Mouse (Mus musculus) CD4-positive, CD25-positive, alpha-beta regulatory T cell, adult 2 months (primary cell): ENCODE results near the gene Samm50.

Experiments
- DNase-seq: peaks from one replicate; pipeline ENCODE4 v3.0.0-alpha.2; 2012; ENCODE audit warnings: low read depth, low spot score

The Samm50 gene

DNA sequence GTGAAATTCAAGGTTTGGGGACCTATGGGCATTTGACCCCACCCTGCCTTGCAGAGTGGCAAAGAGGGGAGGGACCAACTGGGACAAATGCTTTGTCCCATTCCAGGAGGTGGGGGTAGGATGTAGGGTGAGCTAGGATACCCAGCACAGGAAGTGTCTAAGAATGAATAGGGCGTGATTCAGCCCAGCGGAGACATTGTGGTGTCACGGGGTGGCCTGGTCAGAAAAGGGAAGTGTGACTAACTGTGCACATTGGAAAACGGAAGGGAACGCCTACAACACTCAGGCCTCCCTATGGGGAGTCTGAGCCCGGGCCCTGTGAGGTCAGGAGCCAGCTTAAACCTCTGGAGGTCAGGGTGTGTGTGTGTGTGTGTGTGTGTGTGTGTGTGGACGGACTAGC lies 43.6 kb downstream of the Samm50 start:
- DNase-seq, result no peak

DNA sequence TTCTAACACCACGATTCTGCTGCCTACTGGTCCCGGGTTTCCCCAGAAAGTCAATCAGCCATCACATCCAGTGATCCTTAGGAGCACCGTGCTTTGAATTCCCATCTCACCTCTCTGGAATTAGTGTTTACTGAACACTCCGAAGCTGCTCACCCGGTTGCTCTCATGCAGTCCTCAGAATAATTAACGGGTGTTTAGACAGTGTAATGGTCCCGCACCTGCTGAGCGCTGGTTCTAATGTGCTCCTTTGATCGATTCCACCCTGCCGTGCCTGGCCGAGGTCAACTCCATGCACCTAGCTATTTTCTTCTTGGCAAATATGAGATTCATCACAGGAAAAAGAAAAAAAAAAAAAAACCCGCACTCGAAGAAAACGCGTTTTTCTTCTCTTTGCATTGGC lies 46.5 kb downstream of the Samm50 start:
- DNase-seq, result no peak

GRCm38 (mm10) chr15:84238991-84239401 lies 47.0 kb downstream of the Samm50 start:
- DNase-seq, result no peak

- DNase-seq, result no peak
Observed at GRCm38 (mm10) chr15:84241520-84241919, 49.5 kb downstream of the Samm50 start.

DNA sequence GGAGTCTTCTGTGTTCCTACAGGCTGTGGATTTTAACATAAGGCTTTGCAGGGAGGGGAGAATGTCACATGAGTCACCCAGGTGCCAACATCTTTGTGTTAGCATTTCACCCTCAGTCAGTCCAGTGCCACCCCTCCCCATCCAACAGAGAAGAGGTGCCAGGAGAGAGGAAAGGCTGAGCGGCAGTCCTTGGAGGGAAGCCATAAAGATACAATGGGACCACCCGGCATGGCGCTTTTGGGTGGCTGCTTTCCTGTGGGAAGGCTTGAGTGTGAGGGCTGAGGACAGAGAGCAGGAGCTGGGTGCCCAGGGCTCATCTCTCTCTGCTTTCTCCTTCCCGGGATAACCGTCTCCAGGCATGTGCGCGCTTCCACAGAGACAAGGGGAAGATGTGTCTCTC lies 53.1 kb downstream of the Samm50 start:
- no peak for DNase-seq

GRCm38 (mm10) chr15:84246195-84246594 lies 54.2 kb downstream of the Samm50 start:
- DNase-seq, result no peak

GRCm38 (mm10) chr15:84247309-84247708 lies 55.3 kb downstream of the Samm50 start:
- DNase-seq, result no peak

DNA sequence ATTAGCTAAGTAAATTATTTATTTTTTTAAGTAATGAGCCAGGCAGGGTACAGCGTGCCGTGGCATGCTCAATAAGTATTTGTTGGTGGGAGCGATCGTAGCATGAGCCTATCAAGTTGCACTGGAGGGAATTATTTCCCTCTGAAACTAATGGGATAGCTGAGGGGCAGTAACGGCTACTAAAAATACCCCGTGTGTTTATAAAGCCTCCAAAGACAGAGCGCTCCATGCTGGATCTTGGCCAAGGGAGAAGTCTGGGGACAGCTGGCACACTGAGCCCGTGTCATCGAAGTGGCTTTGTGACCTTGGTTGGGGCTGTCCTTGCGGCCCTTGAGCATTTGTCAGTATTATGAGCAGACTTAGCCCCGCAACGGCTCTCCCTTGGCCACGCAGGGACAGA lies 59.2 kb downstream of the Samm50 start:
- DNase-seq, result no peak

DNA sequence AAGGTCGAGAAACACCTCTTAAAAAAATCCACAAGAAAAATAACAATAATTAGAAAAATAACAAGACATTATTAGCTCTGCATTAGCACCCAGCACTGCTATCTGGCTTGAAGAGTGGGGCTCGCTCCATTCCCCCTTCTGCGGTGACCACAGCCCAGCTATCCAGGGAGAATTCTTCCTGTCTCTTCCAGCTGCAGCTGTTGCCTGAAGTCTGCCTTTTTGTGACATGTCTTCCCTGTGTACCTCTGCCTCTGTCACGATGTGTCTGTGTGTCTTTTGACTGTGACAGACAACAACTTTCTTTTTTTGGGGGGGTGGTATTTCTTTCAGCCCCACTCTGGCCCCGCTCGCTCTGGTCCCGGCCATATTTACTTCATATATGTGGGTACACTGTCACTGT lies 60.6 kb downstream of the Samm50 start:
- DNase-seq, result no peak

- no peak for DNase-seq
Observed at GRCm38 (mm10) chr15:84253757-84254156, 61.7 kb downstream of the Samm50 start.

DNA sequence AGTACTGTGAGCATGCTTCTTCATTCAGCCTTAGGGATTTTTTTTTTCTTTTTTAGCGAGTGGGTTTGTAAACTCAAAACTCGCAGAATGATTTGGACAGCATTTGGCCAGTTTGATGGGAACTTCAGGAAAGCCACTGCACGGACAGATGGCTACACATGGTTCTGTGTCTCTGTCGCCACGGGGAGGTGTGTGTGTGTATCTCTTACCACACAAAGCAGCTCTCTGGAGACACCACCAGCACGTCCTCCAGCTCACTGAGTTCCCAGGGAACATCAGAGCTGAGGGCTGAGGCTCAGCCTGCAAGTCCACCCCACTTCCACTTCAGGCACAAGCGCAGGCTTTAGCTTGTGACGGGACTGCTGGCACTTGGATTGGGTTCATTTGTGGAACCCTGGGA lies 62.3 kb downstream of the Samm50 start:
- DNase-seq, result no peak

- DNase-seq, result no peak
Observed at GRCm38 (mm10) chr15:84256254-84256850, 64.3 kb downstream of the Samm50 start.

GRCm38 (mm10) chr15:84256864-84257263 lies 64.8 kb downstream of the Samm50 start:
- no peak for DNase-seq

GRCm38 (mm10) chr15:84258602-84259355 lies 66.7 kb downstream of the Samm50 start:
- DNase-seq, result no peak

DNA sequence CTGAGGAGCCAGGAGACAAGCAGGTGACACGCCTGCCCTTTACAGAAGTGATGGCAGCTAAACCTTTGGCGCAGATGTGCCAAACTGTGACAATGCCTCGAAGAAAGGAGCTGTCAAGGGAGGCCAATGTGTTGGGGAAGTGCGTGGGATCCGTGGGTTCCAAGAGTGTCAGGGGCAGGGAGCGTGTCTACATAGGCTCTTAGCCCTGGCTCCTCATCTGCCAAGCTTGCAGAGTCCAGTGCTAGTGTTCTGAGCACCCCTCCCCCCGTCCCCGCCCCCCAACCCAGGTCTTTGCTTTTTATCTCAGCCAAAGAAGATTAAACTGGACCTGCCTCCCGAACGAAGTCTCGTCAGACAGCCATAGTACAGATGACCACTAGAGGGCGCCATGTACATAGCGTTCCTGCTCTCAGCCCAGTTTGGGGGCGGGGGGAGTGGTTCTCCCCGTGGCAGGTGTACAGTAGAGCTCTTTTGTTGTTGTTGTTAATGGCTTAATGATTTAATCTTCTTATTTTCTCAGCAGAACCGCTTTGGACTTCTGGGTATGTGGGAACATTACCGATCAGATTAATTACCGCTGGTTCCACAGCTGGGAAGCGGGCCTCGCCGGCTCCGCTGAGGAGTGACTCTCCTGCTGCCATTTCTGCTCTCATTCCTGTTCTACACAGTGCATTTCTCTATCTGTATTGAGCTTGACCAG lies 68.2 kb downstream of the Samm50 start:
- peak; percentile 80 for DNase-seq

DNA sequence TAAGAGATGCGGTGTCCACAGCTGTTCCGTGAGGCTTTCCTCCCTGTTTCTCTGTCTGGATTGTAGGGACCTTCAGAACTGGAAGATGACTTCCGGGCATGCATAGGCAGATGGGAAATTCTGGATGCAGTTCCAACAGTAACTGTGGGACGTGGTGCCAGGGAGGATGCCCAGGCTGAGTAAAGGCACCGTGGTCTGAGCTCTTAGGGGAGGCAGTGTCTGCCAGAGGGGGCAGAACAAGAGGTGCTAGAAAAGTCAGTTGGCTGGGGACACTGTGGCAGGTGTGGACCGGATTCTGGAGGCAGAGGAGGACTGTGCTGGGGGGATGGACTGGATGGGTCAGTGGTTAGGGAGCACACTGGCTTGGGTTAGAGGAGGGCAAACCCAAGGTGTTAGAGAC lies 70.6 kb downstream of the Samm50 start:
- DNase-seq, result no peak

- no peak for DNase-seq
Observed at GRCm38 (mm10) chr15:84263573-84263972, 71.5 kb downstream of the Samm50 start.

GRCm38 (mm10) chr15:84265141-84265540 lies 73.1 kb downstream of the Samm50 start:
- DNase-seq, result no peak

- DNase-seq, result no peak
Observed at GRCm38 (mm10) chr15:84266290-84266689, 74.2 kb downstream of the Samm50 start.
